Mouse (Mus musculus) lung, postnatal 14 days (tissue): Measurements from ENCODE around the gene Cldn4.
"Not testable (repeated sequence)": the region's sequence is repeated elsewhere in the genome, so short reads cannot be mapped to it uniquely, and the experiment has no call there.

Experiments used
- DNase-seq: peaks from one replicate; pipeline ENCODE4 v3.0.0; 2021

Cldn4 gene

DNA sequence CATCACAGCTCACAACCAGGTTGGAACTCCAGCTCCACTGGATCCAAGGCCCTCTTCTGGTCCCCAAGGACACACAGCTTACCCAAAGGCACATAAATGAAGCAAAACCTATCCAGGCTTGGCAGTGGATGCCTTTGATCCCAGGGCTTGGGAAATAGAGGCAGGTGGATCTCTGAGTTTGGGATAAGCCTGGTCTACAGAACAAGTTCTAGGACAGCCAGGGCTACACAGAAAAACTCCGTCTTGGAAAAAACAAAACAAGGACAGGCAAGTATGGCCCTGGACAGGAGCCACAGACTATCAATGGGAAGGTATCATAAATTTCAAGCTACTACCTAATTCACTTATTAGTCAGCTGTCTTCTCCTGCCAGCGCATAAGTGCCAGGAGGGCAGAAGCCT is 14.8 kb upstream of the Cldn4 start:
- DNase-seq = no peak

DNA sequence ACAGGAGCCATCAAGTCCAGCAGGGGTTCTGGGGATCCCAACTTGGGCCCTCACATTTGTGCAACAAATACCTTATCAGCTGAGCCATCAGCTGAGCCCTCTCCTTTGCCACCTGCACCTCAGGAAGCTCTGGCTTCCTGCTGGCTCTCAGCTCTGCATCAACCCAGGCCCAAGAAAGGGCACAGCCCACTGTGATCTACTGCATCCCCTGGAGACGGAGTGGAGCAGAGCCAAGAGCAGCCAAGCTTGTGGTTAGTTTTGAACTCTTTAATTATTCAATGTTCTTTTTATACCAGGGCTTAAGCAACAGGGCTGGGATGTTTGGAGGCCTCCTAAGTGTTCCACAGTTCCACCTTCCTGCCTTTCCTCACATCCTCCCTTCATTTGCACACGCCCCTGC is 13.7 kb upstream of the Cldn4 start:
- no peak for DNase-seq

DNA sequence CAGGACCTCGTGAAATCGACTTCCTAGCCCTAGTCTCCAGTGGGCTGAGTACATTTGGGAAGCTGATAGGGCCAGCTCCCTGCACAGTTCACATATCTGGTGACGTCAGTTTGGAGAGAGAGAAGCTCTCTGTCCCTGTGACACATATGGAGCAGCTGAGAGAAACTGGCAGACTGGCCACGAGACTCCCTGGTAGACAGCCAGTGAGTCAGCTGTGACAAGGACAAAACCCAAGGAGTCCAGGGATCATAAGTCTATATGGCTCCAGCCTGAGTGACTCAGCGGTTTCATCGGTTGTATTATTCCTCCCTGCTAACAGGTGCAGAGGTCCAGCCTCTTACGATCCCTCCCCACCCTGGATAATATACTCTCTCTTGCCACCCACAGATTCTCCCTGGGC is 12.4 kb upstream of the Cldn4 start:
- no peak for DNase-seq

DNA sequence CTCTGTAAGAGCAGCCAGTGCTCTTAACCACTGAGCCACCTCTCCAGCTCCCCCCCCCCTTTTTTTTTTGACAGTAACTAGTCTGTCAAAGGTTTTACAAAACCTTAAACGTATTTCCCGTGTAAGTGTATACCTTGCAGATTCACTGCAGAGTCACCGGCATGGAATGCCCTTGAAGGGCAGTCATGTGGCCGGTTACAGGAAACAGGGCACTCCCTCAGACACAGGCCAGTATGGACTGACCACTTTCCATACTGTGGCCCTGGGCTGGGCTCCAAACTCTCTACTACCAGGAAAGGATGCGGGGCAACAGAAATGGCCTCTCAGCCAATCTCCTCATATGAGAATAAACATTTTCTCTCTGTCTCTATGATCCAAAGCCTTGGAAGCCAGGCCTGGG is 8.8 kb upstream of the Cldn4 start:
- DNase-seq = no peak

DNA sequence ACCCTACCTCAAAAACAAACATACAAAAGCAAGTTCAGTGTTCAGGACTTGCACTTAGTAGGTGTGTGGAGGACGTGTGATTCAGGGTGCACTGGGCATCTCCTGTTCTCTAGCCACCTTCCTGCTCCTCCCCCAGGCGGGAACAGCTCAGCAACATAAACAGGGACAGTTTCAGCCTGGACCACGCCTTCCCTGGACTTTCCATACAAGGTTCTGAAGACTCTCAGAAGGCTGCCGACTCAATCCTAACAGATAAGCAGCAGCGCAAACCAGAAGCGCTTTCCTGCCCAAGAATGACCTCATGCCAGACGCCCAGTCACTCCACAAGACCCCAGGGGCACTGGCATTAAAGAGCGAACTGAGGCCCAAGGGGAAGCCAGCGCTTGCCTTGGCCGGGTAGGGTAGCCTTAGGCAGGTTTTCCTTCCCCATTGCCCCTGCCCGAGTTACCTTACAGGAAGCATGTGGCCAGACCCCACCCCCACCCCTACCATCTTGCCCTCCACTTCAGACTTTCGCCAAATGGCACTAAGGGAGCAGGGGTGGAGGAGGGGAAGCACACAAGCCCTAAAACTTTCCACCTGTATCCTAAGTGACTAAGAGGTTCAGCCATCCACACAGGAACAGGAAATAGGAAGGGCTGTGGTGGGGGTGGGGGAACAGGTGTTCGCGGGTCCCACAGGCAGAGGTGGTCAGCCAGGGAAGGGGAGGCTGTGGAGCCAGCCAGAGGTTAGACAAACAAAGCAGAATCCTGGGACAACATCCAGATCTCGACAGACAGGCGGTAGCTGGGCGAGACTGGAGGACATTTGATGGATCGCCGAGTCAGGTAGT is 4.5 kb upstream of the Cldn4 start:
- DNase-seq = peak; percentile 62

DNA sequence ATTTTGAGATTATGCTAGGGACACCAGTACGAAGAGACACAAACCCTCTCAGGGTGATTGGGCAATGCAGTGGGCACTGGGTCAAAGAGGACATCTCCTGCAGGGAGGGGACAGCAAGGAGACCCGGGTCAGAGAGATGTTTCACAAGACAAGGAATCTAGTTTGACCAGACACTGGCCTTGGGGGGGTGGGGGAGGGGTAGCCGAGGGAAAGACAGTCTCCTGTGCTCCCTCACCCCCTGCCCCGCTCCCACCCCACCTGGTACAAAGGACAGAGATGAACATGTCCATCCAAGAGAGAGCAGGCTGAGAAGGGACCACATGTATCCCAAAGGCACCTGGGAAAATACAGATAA is 1.3 kb upstream of the Cldn4 start:
- no peak for DNase-seq

DNA sequence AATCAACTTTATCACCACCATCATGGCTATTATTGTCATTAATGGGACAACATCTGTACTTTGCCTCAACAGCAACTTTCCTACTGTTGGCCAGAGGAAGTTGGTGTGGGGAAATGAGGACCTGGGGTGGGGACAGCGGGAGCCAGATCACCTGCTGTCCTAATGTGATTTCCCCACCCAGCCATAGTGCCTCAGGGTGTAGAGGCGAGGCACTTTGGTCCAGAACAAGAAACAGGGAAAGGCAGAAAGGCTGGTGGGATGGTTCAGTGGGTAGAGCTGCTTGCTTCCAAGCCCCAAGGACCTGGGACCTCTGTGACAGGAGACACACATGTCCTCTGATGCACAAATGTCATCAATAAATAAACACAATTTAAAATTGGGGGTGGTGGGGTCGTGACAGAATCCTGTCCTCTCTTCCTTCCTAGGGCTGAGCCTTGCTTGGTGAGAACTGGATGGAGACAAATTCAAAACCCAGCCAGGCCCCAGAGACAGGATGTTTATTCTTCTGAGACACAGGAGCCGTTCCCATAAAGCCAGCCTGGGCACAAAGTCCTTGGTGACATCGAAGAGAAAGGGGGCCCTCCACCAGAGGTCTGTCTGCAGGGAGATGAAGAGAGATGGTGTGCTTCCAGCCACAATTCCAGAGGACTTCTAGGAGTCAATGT is 818 bp upstream of the Cldn4 start:
- DNase-seq = peak; percentile 28

DNA sequence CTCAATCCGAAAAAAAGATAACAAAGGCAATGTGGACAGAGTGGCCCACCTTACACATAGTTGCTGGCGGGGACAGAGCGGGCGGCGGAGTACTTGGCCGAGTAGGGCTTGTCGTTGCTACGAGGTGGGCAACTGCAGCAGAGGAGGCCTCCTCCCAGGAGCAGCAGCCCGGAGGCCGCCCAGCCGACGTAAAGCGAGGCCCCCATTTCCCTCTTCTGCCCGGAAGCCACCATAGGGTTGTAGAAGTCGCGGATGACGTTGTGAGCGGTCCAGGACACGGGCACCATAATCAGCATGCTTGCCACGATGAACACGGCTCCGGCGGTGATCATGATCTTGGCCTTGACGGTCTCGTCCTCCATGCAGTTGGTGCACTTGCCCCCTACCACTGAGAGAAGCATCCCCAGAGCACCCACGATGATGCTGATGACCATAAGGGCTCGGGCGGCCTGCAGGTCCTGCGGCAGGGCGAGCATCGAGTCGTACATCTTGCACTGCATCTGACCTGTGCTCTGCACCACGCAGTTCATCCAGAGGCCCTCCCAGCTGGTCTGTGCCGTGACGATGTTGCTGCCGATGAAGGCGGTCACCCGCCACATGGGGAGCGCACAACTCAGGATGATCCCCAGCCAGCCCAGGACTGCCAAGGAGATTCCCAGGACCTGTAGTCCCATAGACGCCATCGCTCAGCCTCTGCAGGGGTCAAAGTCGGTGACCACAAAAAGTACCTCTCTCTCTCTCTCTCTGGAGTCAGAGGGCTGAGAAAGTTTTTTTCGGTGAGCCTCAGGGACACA is 474 bp downstream of the Cldn4 start:
- no peak for DNase-seq

DNA sequence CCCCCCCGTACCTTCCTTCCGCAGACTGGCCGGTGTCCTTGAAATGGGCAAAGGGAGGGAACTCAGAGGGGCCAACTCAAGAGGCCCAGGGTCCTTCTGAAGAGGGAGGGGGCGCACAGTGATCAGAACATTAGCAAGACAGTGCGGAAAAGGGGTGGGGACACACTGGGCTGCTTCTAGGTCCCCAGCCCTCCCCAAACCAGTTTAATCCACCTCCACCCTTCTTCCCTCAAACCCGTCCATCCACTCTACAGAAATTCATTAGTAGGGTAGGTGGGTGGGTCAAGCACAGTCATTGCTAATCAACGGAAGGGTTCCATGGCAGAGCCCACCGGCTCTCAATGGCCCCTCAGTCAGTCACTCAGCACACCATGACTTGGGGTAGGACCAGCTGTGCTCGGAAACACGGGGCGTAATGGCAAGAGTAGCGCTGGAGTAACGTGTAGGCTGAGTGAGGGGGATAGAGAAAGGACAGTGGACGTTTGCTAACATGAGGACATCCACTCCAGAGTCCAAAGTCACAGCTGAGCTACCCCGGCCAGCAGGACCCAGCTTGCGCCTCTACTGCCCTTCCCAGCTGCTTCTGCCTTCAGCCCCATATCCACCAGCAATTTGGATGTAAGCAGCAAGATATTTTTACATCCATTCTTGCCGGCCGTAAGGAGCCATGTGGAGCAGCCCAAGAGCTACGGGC is 1.3 kb downstream of the Cldn4 start:
- DNase-seq = no peak

DNA sequence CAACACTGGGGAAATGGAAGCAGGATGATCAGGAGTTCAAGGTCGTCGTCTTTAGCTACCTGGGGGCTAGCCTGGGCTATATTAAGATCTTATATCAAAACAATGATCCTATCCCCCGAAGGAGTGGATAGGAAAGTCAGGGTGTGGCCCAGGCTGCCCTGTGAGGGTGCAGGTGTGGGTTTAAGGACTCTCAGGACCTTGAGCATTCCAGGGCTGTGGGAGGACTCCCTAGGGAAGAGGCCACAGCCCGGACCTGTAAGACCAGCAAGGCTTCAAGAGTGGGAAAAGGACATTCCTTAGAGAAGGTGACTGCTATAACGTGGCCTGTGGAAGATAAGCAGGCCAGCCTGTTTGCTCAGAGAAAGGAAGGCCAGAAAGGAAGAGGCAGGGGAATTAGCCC is 2.6 kb downstream of the Cldn4 start:
- DNase-seq = no peak

DNA sequence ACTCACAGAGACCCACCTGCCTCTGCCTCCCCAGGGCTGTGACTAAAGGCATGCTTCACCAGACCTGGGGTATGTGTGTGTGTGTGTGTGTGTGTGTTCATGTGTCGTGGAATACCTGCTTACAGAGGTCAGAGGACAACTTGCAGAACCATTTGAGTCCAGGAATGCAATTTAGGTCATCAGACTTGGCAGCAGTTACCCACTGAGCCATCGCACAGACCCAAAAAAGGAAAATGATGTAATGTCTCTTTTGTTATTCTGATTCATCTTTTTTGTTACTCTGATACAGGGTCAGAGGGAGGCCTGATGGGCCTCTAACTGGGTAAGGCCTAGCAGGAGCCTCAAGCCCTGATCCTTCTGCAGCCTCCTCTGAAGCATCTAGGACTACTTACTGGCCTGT is 4.0 kb downstream of the Cldn4 start:
- peak; percentile 24 for DNase-seq

DNA sequence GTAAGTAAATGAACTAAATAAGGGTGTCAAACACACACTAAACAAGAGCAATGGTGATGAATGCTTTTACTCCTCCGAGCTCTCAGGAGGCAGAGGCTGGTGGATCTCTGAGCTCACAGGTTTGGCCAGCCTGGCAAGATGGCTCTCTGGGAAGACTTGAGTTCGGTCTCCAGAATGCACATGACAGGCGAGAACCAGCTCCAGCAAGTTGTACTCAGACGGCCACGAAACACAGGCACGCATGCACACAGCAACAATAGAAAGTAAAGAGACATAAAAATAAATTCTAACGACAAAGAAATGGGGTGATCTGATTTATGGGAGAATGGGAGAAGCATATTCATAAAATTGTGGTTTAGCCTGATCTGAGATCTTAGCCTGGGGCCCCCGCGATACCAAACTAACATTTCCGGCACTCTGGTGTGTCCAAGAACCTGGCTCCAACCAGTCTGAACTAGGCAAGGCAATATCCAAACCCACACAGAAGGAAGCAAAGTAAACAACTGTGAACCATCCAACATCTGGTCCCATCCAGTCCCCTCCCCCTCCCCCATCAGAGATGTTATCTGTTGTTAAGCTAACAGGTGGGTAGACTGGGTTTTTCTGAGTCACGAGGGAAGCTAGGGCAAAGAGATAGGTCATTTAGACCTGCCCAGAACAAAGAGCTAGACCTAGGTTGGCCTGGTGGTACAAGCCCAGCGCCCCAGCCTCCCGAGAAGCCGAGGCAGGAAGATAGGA is 5.1 kb downstream of the Cldn4 start:
- no peak for DNase-seq

DNA sequence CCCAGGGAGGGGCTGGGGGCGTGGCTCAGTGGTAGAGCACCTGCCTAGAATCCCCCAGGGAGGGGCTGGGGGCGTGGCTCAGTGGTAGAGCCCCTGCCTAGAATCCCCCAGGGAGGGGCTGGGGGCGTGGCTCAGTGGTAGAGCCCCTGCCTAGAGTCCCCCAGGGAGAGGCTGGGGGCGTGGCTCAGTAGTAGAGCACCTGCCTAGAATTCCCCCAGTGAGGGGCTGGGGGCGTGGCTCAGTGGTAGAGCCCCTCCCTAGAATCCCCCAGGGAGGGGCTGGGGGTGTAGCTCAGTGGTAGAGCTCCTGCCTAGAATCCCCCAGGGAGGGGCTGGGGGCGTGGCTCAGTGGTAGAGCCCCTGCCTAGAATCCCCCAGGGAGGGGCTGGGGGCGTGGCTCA is 7.2 kb downstream of the Cldn4 start:
- DNase-seq = not testable (repeated sequence)

DNA sequence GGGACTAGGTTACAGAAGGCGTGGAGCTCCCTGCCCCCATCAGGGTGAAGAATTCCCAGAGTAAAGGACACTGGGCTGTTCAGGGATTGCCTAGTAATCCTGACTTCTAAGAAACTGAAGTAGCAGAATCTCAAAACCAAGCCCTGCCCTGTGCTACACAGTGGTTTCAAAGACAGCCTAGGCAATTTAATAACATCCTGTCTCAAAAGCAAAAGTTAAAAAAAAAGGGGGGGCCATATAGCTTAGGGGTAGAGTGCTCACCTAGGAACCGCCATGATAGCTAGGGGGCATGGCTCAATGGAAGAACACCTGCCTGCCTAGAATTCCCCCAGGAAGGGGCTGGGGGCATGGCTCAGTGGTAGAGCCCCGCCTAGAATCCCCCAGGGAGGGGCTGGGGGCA is 7.7 kb downstream of the Cldn4 start:
- DNase-seq = no peak

DNA sequence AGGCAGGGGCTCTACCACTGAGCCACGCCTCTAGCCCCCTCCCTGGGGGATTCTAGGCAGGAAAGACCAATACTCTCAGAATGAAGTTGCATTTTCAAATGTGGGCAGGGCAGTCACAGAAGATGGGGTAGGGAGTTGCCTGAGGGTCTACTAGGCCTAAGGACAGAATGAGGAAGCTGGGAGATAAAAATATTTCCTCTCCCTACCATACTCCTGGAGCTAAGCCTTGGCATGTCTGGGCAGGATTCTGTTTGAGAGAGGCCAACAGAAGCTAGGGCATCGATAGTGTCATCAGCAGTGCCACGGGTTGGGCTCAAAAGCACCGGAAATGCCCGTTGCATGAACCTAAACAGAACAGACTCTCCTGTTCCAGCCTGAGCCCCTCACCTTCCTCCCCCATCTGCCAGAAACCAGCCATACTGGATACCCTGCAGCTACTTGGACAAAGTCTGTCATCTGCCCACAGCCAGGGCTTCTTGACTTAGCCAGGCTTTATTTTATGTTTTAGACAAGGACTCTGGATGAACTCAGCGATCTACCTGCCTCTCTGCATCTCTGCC is 10.0 kb downstream of the Cldn4 start:
- DNase-seq = no peak

DNA sequence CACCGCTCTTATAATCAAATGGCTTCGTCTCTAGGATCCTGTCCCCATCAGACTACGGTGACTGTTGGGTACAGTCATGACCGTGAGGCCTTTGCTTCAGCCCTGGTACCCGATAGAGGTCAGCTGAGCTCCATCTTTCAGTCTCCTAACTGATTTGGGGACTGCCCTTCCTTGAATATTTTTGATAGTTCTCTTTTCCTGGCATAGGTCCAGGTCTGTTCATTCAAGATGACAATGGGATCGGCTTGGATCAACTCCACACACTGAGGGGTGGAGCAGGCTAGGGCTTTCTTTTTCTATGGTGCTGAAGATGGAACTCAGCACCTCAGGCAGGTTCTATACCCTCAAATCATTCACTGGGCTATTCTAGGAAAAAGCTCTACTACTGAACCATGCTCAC is 10.7 kb downstream of the Cldn4 start:
- no peak for DNase-seq

DNA sequence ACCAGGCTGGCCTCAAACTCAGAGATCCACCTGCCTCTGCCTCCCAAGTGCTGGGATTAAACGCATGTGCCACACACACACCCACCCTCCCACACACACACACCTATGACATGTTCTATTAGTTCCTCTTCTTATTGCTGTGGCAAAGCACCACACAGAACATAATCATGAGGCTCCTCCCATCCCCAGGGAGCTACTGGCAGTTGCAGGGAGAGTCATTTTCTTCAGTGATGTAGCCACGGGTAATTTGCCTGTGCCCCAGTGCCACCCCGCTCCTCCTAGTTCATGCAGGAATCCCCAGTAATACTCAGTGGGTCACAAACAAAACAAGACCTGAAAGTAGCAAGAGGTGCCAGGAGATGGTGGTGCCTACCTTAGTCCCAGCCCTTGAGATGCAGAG is 12.1 kb downstream of the Cldn4 start:
- no peak for DNase-seq

DNA sequence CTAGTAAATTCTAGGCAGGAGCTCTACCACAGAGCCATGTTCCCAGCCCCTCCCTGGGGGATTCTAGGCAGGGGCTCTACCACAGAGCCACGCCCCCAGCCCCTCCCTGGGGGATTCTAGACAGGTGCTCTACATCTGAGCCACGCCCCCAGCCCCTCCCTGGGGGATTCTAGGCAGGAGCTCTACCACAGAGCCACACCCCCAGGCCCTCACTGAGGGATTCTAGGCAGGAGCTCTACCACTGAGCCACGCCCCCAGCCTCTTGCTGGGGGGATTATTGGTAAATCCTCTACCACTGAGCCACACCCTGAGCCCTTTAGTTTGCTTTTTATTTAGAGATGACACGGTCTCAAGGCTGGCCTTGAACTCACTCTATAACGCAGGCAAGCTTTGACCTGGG is 13.0 kb downstream of the Cldn4 start:
- not testable (repeated sequence) for DNase-seq

DNA sequence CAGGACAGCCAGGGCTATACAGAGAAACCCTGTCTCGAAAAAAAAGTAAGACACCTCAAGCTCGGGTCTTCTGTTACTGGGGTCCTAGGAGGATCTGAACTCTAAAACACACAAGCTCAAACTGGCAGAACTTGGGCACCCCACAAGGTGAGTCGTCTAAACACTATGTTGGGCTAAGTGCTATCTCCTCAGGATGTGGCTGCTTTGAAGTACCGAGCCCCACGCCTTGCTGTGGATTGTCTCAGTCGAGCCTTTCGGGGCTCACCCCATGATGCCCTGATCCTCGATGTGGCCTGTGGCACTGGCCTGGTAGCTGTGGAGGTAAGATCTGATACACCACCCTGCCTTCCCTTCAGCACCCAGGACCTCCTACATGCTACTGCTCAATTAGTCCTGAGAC is 13.5 kb downstream of the Cldn4 start:
- no peak for DNase-seq

DNA sequence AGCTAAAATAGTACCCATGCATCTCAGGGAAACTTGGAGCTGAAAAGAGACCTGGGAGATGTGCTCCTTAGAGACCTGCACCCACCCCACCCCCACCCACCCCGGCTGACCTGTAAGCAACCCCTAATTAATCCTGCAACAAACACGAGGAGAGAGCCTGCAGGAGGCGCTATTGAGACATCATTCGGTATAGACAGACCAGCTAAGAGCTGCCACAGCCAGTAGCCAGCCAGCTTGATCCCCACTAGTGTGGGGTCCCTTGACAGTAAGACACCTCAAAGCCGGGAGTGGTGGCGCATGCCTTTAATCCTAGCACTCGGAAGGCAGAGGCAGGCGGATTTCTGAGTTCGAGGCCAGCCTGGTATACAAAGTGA is 13.8 kb downstream of the Cldn4 start:
- DNase-seq = peak; percentile 82

DNA sequence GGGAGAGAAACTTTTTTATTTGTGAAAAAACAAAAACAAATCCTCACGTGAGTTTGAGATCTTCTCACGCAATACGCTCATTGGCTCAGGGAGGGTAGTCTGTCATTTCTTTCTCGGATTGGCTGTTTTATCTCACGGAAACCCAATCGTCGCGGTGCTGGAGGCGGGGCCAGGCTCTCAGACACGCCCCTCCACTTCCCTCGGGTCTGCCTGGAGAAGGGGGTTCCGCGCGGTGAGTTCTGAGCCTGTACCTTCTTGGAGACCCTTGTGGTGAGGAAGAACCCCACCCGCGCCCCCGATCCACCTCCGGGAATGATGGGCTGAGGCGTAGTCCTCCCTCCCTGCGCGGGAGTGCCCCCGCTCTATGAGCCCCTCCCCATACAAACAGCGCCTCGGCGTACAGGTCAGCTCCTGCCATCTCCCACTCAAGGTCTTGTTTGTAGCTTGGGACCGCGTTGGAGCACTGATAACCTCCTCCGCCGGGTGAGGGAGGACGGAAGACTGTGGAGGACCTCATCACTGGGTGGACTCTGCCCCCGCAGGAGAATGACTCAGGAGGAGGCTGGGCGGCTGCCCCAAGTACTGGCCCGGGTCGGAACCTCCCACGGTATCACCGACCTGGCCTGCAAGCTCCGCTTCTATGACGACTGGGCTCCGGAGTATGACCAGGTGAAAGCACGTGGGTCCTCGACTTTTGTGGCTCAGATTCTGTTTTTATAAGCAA is 14.4 kb downstream of the Cldn4 start, which contains the start of gene Mettl27:
Mettl27 (plus strand) TSS at position 190 of the 724 bp plus-strand sequence.
- DNase-seq = peak; percentile 87

DNA sequence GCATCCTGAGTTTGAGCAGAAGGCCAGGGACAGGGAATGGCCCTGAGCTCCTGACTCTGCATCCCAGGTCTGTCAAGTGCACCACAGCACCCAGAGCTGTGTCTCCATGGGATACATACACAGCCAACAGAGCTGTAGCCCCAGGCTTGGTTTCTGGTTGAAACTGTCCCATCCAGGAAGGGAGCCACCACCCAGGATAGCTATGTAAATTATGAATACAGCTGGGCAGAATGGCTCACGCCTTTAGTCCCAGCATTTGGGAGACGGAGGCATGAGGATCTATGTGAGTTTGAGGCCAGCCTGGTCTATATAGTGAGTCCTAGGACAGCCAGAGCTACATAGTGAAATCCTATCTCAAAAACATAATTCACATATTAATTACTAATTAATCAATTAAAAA is 16.7 kb downstream of the Cldn4 start:
- no peak for DNase-seq
